Mouse (Mus musculus) cerebellum, postnatal 4 days (tissue): Measurements from ENCODE around the gene Olfr134.
"Not testable (repeated sequence)": the region's sequence is repeated elsewhere in the genome, so short reads cannot be mapped to it uniquely, and the experiment has no call there.

ENCODE experiments used
- DNase-seq, 2 experiments: peaks; one replicate each; pipeline ENCODE4 v3.0.0; 2022; ENCODE audit warnings: low spot score in 2 of 2, mixed read lengths in 1 of 2

Gene Olfr134

GRCm38 (mm10) chr17:38171088-38171487 lies at the start of gene Olfr134:
TSS of gene Olfr134 (plus strand) at chr17:38171388.
- no peak for DNase-seq

GRCm38 (mm10) chr17:38124199-38124598 lies 47.0 kb upstream of the Olfr134 start:
- not testable (repeated sequence) for DNase-seq

- DNase-seq: not testable (repeated sequence)
Observed at GRCm38 (mm10) chr17:38125371-38125770, 45.8 kb upstream of the Olfr134 start.

- no peak for DNase-seq
Observed at GRCm38 (mm10) chr17:38134426-38134825, 36.8 kb upstream of the Olfr134 start, which contains the start of gene Olfr132. TSS of gene Olfr132 (minus strand) at chr17:38134526.

GRCm38 (mm10) chr17:38144981-38145380 lies 26.2 kb upstream of the Olfr134 start, which contains the start of gene Olfr133:
TSS of gene Olfr133 (plus strand) at chr17:38145281.
- DNase-seq: no peak

GRCm38 (mm10) chr17:38204035-38204434 lies 32.8 kb downstream of the Olfr134 start, which contains the start of gene Olfr135:
TSS of gene Olfr135 (plus strand) at chr17:38204335.
- DNase-seq: no peak
